Mouse (Mus musculus) induced T-regulatory cell, adult 2 months (primary cell): ENCODE measurements around the gene Arhgdia.
"Not testable (repeated sequence)": the region's sequence is repeated elsewhere in the genome, so short reads cannot be mapped to it uniquely, and the experiment has no call there.

Experiments used
- DNase-seq: peaks from one replicate; pipeline ENCODE4 v3.0.0-alpha.2; 2012; ENCODE audit warnings: low read depth

Arhgdia gene

GRCm38 (mm10) chr11:120578694-120579243, 2.7 kb downstream of the Arhgdia start:
- DNase-seq, result no peak

DNA sequence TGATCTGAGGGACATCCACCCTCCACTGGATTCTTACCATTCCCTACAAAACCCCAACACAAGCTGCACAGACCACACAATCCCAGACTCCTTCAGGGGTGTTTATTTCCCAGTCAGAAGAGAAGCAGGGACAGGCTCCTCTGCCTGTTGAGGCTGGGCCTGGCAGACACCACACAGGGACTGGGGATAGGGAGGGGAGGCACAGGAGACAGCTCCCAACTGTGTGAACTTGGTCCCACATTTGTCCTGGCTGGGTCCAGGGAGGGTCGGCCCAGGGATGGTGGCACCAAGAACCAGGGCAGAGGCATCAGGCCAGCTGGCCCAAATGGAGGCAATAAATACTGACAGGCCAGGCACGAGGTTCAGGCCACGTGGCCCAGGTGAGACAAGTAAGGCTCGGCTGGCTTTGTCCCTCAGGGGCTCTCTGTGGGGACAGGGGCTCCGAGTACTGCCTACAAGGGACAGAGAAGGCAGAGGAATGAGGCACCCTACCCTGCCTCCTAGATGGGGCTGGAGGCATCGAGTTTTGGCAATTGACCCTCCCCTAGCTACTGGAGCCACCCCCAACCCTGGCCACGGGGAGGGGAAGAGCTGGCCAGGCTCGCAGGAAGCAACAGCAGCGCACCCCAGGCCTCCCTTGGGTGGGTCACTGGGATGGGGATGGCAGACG, 3.3 kb downstream of the Arhgdia start:
- DNase-seq, result no peak

- DNase-seq, result peak; percentile 70
These were observed 4.0 kb downstream of the Arhgdia start for GRCm38 (mm10) chr11:120577211-120578023.

DNA sequence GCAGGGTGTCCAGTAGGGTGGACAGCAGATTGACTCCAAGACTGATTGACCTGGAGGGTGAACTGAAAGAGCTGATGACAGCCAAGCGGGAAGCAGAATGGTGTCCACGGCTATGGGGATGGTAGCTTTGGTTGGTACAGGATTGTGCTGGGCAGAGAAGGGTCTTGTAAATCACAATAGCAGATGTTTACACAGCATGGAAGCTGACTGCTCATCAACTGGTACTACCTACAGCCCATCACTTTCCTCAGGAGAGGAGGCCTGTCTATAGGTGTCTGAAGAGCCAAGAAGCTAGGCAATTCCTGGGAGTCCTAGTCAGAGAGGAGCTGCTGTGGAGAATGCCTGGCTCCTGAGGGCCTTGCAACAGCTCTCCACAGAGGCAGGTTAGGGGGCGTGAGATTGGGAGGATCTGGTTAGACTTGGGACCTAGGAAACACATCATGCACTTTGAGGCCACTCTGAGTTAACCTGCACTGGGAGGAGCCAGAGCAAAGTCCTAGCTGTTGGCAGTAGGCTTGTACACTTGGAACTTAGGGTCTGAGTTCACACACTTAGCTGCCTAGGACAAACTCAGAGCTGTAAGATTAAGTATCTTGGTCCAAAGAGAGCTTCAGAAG, 5.0 kb downstream of the Arhgdia start:
- no peak for DNase-seq

DNA sequence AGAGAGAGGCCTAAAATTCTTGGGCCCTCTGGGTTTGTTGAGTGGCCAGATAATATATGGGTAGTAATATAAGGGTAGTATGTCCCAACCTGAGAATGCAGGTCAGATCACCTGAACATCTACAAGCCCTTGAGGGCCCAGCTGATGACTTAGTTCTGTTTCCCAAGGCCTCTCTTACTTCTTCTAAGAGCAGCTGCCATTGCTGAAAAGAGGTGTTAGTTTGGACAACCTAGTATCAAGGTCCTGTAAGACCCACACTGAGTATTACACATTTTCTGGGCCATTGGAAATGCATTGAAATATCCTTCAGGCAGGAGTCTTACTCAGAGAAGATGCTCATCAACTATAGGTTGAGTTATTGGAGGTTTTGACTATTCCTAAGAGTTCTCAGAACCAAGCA, 5.5 kb downstream of the Arhgdia start:
- no peak for DNase-seq

DNA sequence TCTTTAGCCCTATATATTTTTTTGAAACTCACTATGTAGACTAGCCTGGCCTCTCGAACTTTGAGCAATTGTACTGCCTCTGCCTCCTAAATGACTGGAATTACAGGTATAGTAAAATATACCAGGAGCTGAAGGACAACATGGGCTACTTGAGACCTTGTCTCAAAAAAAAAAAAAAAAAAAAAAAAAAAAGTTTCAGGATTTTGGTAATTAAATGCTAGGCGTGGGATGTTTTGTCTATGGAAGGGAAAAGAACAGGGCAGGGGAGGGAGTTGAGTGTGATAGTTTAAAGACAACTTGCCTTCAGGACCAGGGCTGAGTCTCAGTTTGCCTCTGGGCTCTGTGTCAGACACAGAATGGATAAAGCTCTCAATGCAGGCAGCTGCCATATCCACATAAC, 6.4 kb downstream of the Arhgdia start:
- DNase-seq, result no peak

GRCm38 (mm10) chr11:120574278-120574600, 7.2 kb downstream of the Arhgdia start:
- DNase-seq, result peak; percentile 53

DNA sequence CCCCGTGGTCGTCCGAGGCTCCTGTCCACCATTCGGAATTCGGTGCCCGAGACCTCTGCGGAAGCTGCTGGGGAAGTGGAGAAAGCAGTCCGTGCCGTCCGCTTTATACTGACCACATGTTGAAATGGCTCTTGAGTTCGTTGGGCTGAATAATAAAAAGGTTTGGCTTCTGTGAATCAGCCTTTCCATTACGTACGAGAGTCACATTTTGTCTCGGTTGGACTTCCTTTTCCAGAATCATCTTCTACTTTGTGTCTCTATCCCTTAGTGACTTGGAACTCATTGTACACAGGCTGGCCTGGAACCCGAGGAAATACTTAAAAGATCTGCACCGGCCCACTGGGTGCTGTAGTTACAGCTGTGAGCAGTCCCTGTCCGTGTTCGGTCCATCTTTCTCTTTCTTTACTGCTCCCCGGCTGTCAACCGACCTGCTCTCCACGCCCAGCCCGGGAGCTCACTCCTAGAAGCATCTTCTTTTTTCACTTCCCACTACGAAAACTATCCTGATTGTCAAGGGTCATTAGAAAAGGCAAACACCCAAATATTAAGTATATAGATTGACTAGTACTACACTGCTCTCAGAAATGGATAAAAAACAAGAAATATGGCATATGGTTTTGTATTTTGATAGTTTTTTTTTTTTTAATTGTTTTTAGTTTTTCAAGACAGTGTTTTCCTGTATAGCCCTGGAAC, 7.7 kb downstream of the Arhgdia start:
- DNase-seq, result peak; percentile 87

- peak; percentile 98 for DNase-seq
These were observed 8.5 kb downstream of the Arhgdia start, which contains the start of gene P4hb for GRCm38 (mm10) chr11:120572752-120573584. Gene P4hb, minus strand, starts transcription at chr11:120573253.

DNA sequence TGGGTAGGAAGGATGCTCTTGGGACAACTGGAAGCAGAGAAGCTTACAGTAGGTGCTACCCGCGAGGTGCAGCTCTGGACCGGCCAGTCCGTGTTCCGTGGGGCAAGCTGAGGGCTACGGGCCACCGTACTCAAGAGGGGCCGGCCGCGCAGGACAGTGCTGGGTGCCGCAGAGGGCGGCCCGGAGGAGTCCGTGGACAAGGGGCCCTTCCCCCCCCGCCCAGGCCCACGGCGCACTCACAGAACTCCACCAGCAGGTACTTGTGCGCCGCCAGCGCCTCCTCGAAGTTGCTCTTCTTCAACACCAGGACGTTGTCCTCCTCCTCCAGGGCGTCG, 9.0 kb downstream of the Arhgdia start:
- no peak for DNase-seq

DNA sequence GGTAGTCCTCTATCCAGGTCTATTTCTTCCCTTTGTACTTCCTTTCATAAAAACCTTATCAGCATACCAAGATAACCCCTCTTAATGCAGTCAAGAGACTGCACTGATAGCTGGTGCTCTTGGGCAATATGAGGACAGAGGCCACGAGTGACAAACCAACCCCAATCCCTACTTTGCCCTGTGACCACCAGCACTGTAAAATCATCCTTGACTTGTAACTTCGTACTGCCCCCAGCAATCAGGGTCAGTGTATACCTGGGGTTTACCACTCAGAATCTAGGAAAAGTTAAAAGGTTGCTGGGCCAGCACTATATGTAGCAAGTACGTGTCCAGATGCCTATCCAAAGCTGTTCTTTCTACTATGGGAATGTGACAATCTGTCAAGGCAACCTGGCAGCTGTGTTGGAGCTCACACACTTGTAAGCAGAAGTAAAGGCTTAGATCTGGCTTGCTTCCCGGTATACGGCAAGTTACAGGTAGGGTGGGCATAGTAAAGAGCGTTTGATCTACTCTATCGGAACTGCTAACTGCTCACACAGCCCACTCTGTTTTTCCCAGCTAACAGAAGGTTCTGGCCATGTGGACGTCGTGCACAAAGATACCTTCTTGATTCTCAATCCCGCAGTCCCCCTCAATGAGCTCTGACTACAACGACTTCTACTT, 9.5 kb downstream of the Arhgdia start:
- no peak for DNase-seq

DNA sequence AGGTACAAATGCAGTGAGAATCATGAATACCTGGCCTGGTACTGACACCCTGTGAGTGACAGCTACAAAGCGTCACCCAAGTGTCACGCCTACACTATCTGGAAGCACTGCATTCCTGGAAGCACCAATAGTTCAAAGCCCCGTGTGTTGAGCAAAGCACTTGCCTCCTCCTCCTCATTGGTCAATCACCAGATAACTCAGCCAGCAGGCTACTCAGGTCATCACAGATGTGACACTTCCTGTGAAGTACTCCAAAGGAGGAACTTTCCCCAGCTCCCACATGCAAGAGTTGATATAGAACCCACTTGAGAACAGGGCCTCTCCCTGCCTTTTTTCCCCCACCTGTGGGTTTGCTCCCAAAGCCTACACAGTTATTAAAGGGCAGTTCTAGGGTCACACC, 10.3 kb downstream of the Arhgdia start:
- no peak for DNase-seq

DNA sequence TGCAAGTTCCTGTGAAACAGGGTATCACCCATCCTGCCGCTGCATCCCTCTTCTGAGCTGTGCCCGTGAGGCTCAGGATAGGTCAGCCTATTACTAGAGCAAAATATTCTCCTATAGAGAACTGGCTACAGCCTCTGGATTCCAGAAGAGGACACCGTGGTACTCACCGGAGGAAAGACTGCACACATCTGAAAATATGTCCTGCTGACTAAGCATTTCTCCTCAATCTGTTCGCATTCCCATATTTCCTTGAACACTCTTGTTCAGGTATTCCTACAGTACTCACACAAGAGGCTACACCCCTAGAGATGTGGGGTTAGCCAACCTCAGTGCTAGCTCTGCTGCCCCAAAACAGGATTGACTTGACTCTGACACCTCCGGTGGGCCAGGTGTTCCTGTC, 13.1 kb downstream of the Arhgdia start:
- no peak for DNase-seq

GRCm38 (mm10) chr11:120565114-120565513, 16.3 kb downstream of the Arhgdia start:
- DNase-seq, result no peak

DNA sequence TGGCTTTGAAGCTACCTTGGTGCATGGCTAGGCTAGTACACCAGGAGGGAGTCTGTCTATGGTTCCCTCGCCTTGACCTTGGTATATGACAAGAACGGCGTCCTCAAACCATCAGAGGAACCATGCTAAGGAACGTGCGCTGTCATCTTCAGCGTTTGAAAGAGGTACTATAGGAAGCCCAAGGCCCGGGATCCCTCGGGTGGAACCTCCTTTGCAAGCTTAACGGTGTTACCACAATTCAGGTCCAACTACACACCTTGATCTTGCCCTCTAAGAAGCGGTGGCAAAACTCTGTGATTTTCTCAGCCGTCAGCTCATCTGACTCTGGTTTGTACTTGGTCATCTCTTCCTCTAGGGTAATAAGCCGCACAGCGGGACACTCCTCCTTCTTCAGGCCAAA, 18.5 kb downstream of the Arhgdia start:
- no peak for DNase-seq

- no peak for DNase-seq
These were observed 20.3 kb downstream of the Arhgdia start for GRCm38 (mm10) chr11:120560952-120561728.

GRCm38 (mm10) chr11:120558843-120559242, 22.6 kb downstream of the Arhgdia start:
- DNase-seq, result not testable (repeated sequence)

GRCm38 (mm10) chr11:120555260-120555659, 26.2 kb downstream of the Arhgdia start:
- DNase-seq, result no peak

- DNase-seq, result no peak
These were observed 26.6 kb downstream of the Arhgdia start for GRCm38 (mm10) chr11:120554834-120555233.

DNA sequence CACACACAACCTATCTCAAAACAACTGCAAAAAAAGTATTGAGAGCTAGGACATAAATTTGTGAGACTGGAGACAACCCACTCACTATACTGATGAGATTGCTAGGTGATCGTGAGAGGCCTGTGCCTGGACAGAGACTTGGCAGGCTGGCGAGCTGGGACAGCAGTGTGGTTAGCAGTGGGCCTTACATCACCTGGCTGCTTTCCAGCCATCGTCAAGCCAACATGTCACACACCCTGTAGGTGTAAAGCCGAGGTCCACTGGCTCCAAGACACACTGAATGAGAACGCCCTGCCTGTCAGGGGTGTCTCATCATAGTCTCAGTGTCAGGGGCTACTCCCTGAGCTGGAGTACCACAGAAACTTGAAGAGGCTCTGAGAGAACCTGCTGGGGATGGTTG, 28.7 kb downstream of the Arhgdia start:
- DNase-seq, result no peak
